8 mouse cellular contexts compared by ENCODE assay signal in the genomic region with DNA sequence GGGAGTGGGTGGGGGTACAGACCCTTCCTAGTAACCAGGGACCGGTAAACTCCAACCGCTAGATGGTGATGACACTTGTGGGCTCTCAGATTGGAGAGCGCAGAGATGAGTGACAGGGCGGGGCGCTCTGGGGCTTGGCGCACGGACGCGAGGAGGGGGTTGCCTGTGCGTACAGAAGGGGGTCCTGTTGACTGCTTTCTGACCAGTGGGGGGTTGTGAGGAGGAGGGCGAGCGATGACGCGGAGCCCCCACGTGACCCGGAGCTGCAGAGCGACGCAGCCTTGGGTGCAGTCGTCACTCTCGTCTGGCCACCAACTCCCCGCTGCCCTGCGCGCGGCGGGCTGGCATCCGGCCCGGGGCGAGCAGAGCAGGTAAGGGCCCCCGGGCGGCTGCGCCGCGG. TPM values are rescaled to one million over a fixed set of nuclear protein-coding genes. Genes with fewer than 3 reads are reported as not detected.
A peak's percentile ranks its signal among the peaks of the same experiment; 100 is the strongest.
DNase-seq lines count a peak whose midpoint lies in the region; ATAC-seq and TF ChIP-seq lines count a peak whose summit lies in the region.

Gene Armcx4, plus strand, starts transcription at position 253 of the 400 bp plus-strand sequence.

- H3K4me2 ChIP-seq in hindbrain, embryonic 15.5 days, result peak within 1 kb of the TSS; percentile 62
- peak within 1 kb of the TSS; percentile 57 for H3K4me2 ChIP-seq in lung, postnatal 0 days (replicated peaks; ENCODE audit: low read depth, low read length)

- WGBS in hindbrain, embryonic 15.5 days, result 31% methylated on average over 30 of the region's 33 CpGs
- WGBS in lung, postnatal 0 days, result 15% methylated on average over 25 of the region's 33 CpGs

- peaks cover 25% of the 10 kb centered on the region for H3K36me3 ChIP-seq in hindbrain, embryonic 15.5 days
- no peaks in the 10 kb centered on the region for H3K36me3 ChIP-seq in lung, postnatal 0 days (ENCODE audit: insufficient read depth, low read length)

- intact Hi-C loops in gastrocnemius, adult 2 months (cut with DNase I), result no loop called here

- peak; percentile 21 for DNase-seq in adipocyte (ENCODE audit: low spot score)
- DNase-seq in cerebellum, postnatal 36 days, result peak; percentile 73 to 78
- peak; percentile 72 for DNase-seq in gastrocnemius, adult 2 months
- DNase-seq in layer of hippocampus, postnatal 25 days (ENCODE audit: extremely low spot score in 1 of 2, low spot score in 1 of 2), result peak; percentile 44 to 50
- peak; percentile 71 for DNase-seq in lung, postnatal 0 days (ENCODE audit: low spot score)
- peak; percentile 60 for DNase-seq in ovary, postnatal 36 days (ENCODE audit: low spot score)
- DNase-seq in yolk sac, embryonic 10.5 days (ENCODE audit: low spot score), result peak; percentile 63

- TF ChIP-seq EP300 in lung, postnatal 0 days (IDR thresholded peaks at IDR 0.05), result no peak

- peak within 1 kb of the TSS; percentile 58 for H3K9ac ChIP-seq in hindbrain, embryonic 15.5 days
- peak within 1 kb of the TSS; percentile 36 for H3K9ac ChIP-seq in lung, postnatal 0 days (replicated peaks; ENCODE audit: low read depth)

- H3K4me1 ChIP-seq in hindbrain, embryonic 15.5 days (replicated peaks), result peaks cover 12% of the 10 kb centered on the region
- H3K4me1 ChIP-seq in lung, postnatal 0 days (ENCODE audit: insufficient read depth, low read depth, low read length), result no peaks in the 10 kb centered on the region

- H3K27me3 ChIP-seq in hindbrain, embryonic 15.5 days, result no peaks in the 10 kb centered on the region
- no peaks in the 10 kb centered on the region for H3K27me3 ChIP-seq in lung, postnatal 0 days (replicated peaks; ENCODE audit: insufficient read depth, low read length)

- peak within 1 kb of the TSS; percentile 81 for H3K27ac ChIP-seq in gastrocnemius, adult 2 months
- H3K27ac ChIP-seq in hindbrain, embryonic 15.5 days (replicated peaks), result peak within 1 kb of the TSS; percentile 95
- H3K27ac ChIP-seq in lung, postnatal 0 days (ENCODE audit: low read length), result peak within 1 kb of the TSS; percentile 57; the same call in 1 of the 2 replicates

- peak; percentile 25; the same call in 1 of the 2 replicates for TF ChIP-seq CTCF in gastrocnemius, adult 2 months (IDR thresholded peaks at IDR 0.05)
- TF ChIP-seq CTCF in lung, postnatal 0 days (IDR thresholded peaks at IDR 0.05), result peak; percentile 31

- no peaks in the 10 kb centered on the region for H3K9me3 ChIP-seq in hindbrain, embryonic 15.5 days
- no peaks in the 10 kb centered on the region for H3K9me3 ChIP-seq in lung, postnatal 0 days (ENCODE audit: low read length)

- H3K4me3 ChIP-seq in gastrocnemius, adult 2 months, result peak within 1 kb of the TSS; percentile 79
- H3K4me3 ChIP-seq in hindbrain, embryonic 15.5 days, result peak within 1 kb of the TSS; percentile 57
- peak within 1 kb of the TSS; percentile 53 for H3K4me3 ChIP-seq in lung, postnatal 0 days (ENCODE audit: low read depth, low read length)

- peak; percentile 98 for ATAC-seq in hindbrain, embryonic 15.5 days (ENCODE audit: low FRiP score, low read depth)
- ATAC-seq in lung, postnatal 0 days, result peak; percentile 90

RNA-seq across cellular contexts. Expression of gene Armcx4, which starts in this region (rescaled TPM):
- 10 to 100 TPM in 1 of 2 experiments, 1 to 10 TPM in 1; 5.9 to 23.9 TPM for total RNA-seq in gastrocnemius, adult 2 months (2021)
- polyA plus RNA-seq in hindbrain, embryonic 15.5 days (2015; fragmentation: Nextera tagmentation; extraction: Ambion mirVana), result 5.2 and 5.3 TPM in 2 replicates
- total RNA-seq in layer of hippocampus, postnatal 25 days (2021), result 10 to 100 TPM; 33.4 to 38.1 TPM
- polyA plus RNA-seq in lung, postnatal 0 days (2015; fragmentation: Nextera tagmentation; extraction: Ambion mirVana), result 4.2 and 4.7 TPM in 2 replicates

Comparison
In these comparisons a context has a peak if more than half of its experiments do, and no peak if none do; other contexts are left out.
1. Peak in every context shown above with its lines: DNase-seq, ATAC-seq, H3K4me3 ChIP-seq and H3K27ac ChIP-seq.
2. DNase-seq: peak in every context shown above with its lines; median percentile 76 in cerebellum, postnatal 36 days; 72 in gastrocnemius, adult 2 months; 71 in lung, postnatal 0 days; 63 in yolk sac, embryonic 10.5 days; 60 in ovary, postnatal 36 days; 47 in layer of hippocampus, postnatal 25 days; 21 in adipocyte.